Mouse (Mus musculus) bone marrow macrophage, adult 2 months (primary cell): ENCODE results near the gene Tex21.

Experiments used
- CTCF ChIP-seq: IDR thresholded peaks from 2 replicates; pipeline ENCODE4 v1.5.1; 2012; ENCODE audit warnings: low read depth, mild to moderate bottlenecking, low read length, moderate library complexity
- POLR2A ChIP-seq: IDR thresholded peaks from 2 replicates; pipeline ENCODE4 v1.6.1; 2012; ENCODE audit warnings: mild to moderate bottlenecking, low read depth, low read length, borderline replicate concordance

DNA sequence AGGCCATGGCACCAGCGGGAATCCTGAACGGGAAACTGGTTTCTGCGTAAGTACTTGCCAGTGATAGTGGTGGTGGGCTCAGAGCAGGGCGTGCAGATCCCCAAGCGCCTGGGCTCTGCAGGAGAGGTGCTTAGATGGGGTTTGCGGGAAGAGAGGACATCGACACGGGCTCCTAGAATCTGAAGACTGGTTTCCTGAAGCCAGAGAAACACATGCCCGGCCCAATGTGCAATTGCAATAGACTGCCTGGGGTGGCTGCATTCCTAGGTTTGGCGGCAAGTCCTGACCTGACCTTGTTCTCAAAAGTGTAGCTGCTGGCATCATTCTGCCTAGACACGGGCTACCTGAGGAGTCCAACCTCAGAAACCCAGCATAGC is 8.9 kb upstream of the Tex21 start:
- TF ChIP-seq POLR2A = no peak
- no peak for TF ChIP-seq CTCF
